Mouse (Mus musculus): ENCODE data around the gene Cyp4x1.

Gene Cyp4x1

DNA sequence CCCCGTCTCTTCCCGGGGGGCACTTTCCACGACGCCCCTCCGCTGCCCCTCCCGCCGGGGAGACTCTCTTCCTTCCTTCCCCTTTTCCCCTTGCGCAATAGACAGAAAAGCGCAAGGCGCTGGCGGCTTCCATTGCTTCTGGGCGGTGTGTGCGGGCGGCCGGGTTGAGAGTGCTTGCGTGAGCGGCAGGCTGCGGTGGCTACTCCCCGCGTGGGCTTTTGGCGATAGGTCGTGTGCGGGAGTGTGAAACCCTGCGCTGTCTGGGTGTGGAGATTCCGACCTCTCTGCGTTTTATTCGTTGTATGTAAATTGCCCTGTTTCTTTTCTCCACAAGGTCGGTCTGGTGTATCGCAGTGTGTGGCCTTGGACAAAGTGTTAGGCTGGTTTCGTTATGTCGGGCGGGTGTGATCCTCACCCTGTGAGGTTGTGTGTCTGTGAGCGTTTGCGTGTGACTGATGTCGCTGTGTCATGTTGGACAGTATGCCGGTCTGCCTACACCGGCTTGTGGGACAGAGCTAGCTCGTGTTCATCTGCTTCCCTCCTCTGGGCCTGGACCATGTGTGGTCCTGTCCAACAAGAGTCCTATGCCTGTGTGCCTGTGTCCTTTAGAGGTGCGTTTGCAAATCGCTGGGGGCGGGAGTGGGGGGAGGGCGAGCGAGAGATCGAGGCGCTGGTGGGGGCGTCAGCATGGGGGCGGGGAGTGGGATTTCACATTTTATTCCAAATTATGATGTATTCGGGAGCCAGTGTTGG lies 77.0 kb downstream of the Cyp4x1 start:
- no peak for DNase-seq (ENCODE audit: low spot score in 2 of 2)

DNA sequence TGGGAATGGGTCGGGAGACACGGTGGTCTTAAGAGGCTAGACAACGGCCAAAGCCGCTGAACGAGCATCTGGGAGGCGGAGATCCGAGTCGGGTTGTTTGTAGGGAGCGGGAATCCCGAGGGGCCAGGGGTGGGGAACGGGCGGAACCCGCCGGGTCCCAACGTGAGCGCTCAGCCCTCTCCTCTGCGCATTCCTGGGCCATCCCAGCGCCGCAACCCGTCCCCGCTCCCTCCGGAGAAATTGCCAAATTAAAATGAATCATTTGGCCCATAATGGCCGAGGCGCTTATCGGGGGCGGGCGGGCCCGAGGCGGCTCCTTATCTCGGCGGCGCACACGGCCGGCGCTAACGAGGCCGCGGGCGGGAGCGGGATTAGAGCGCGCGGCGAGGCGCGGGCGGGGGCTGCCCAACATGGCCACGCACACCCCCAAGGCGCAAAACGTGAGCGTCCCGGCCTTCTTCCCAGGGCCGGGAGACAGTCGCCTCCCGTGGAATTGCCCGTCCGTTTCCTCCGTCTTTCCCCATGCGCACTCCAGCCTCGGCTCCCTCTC lies 77.6 kb downstream of the Cyp4x1 start, which contains the start of gene Tal1:
Tal1 (plus strand) TSS at position 56 of the 550 bp plus-strand sequence.
- DNase-seq (ENCODE audit: low spot score in 2 of 2) = no peak
